Comparison of ENCODE assay signal across 23 mouse cellular contexts in genomic region chr4:137281273-137281672, GRCm38 (mm10). TPM values are rescaled to one million over a fixed set of nuclear protein-coding genes. Genes with fewer than 3 reads are reported as not detected.
DNase-seq lines count a peak whose midpoint lies in the region; ATAC-seq lines count a peak whose summit lies in the region.
"Had no signal": no experiment of that assay in that cellular context is flagged by ENCODE, and none has a peak within 500 bp of the region (broad histone marks: within the 10 kb centered on the region; RNA-seq: fewer than 3 reads in every experiment).

No protein-coding gene starts in this region.

- H3K27ac ChIP-seq in neural tube, embryonic 12.5 days, result no peak overlapping the region
- H3K27ac ChIP-seq in neural tube, embryonic 15.5 days (replicated peaks), result no peak overlapping the region
- peak overlapping the region; percentile 86 for H3K27ac ChIP-seq in stomach, embryonic 16.5 days (ENCODE audit: low read length)
- H3K27ac ChIP-seq: embryonic facial prominence, embryonic 10.5 days; embryonic facial prominence, embryonic 12.5 days; forebrain, embryonic 13.5 days; forebrain, embryonic 15.5 days had no signal

- WGBS in neural tube, embryonic 12.5 days, result 71% methylated on average over 3 of the region's 3 CpGs
- 70% methylated on average over 3 of the region's 3 CpGs for WGBS in neural tube, embryonic 15.5 days
- 57% methylated on average over 3 of the region's 3 CpGs for WGBS in stomach, embryonic 16.5 days

- no peaks in the 10 kb centered on the region for H3K9me3 ChIP-seq in neural tube, embryonic 12.5 days
- no peaks in the 10 kb centered on the region for H3K9me3 ChIP-seq in neural tube, embryonic 15.5 days (replicated peaks)
- H3K9me3 ChIP-seq in stomach, embryonic 16.5 days (replicated peaks; ENCODE audit: control insufficient read depth, low read length), result no peaks in the 10 kb centered on the region
- H3K9me3 ChIP-seq: embryonic facial prominence, embryonic 10.5 days; embryonic facial prominence, embryonic 12.5 days; forebrain, embryonic 13.5 days; forebrain, embryonic 15.5 days had no signal

- H3K27me3 ChIP-seq in neural tube, embryonic 12.5 days (replicated peaks), result peaks cover 31% of the 10 kb centered on the region
- H3K27me3 ChIP-seq in neural tube, embryonic 15.5 days (replicated peaks), result peaks cover 29% of the 10 kb centered on the region
- peaks cover 25% of the 10 kb centered on the region for H3K27me3 ChIP-seq in stomach, embryonic 16.5 days (ENCODE audit: control insufficient read depth, insufficient read depth, low read length)
- H3K27me3 ChIP-seq: Patski had no signal

- ATAC-seq in neural tube, embryonic 12.5 days (ENCODE audit: low FRiP score, low read depth), result no peak
- no peak for ATAC-seq in neural tube, embryonic 15.5 days (ENCODE audit: low FRiP score)
- no peak for ATAC-seq in stomach, embryonic 16.5 days (ENCODE audit: insufficient read depth, low FRiP score)
- ATAC-seq: activated CD4-positive, CD25-positive, alpha-beta regulatory T cell, adult 4 months; CD4-positive, CD25-positive, alpha-beta regulatory T cell, adult 4 months; forebrain, embryonic 13.5 days; forebrain, embryonic 15.5 days; forebrain, postnatal 0 days; Patski had no signal

- DNase-seq in adrenal gland, adult (ENCODE audit: inconsistent age in 2 of 2, low spot score in 1 of 2), result peak; percentile 51 to 79
- no peak for DNase-seq in adrenal gland, postnatal 4 days (ENCODE audit: low spot score in 2 of 2)
- DNase-seq: adrenal gland, adult 8-10 months; adrenal gland, postnatal 25 days; B cell, adult 2 months; cerebellum, adult 11-12 months; cerebellum, adult 2 months; cerebellum, adult 9-10 months; cerebellum, postnatal 10 days; cerebellum, postnatal 25 days; forebrain, postnatal 0 days had no signal

- no peaks in the 10 kb centered on the region for H3K36me3 ChIP-seq in neural tube, embryonic 12.5 days
- no peaks in the 10 kb centered on the region for H3K36me3 ChIP-seq in neural tube, embryonic 15.5 days
- H3K36me3 ChIP-seq in stomach, embryonic 16.5 days (ENCODE audit: control insufficient read depth, insufficient read depth, low read length), result no peaks in the 10 kb centered on the region
- H3K36me3 ChIP-seq: embryonic facial prominence, embryonic 12.5 days; forebrain, embryonic 15.5 days; G1E had no signal

- H3K4me3 ChIP-seq in neural tube, embryonic 12.5 days, result no peak overlapping the region
- no peak overlapping the region for H3K4me3 ChIP-seq in neural tube, embryonic 15.5 days (replicated peaks)
- no peak overlapping the region for H3K4me3 ChIP-seq in stomach, embryonic 16.5 days (replicated peaks; ENCODE audit: low read length)
- H3K4me3 ChIP-seq: embryonic facial prominence, embryonic 10.5 days; embryonic facial prominence, embryonic 12.5 days; forebrain, embryonic 13.5 days; forebrain, embryonic 15.5 days had no signal

- H3K4me2 ChIP-seq in neural tube, embryonic 12.5 days (replicated peaks), result peak overlapping the region; percentile 2; the same call in 1 of the 2 replicates
- no peak overlapping the region for H3K4me2 ChIP-seq in neural tube, embryonic 15.5 days
- H3K4me2 ChIP-seq in stomach, embryonic 16.5 days (ENCODE audit: low read depth, low read length), result no peak overlapping the region
- H3K4me2 ChIP-seq: embryonic facial prominence, embryonic 12.5 days; forebrain, embryonic 13.5 days; forebrain, embryonic 15.5 days had no signal

- peaks cover 63% of the 10 kb centered on the region for H3K4me1 ChIP-seq in neural tube, embryonic 12.5 days
- peaks cover 45% of the 10 kb centered on the region for H3K4me1 ChIP-seq in neural tube, embryonic 15.5 days
- H3K4me1 ChIP-seq in stomach, embryonic 16.5 days (ENCODE audit: control insufficient read depth, insufficient read depth, low read length), result peaks cover 30% of the 10 kb centered on the region

- H3K9ac ChIP-seq in neural tube, embryonic 12.5 days, result no peak overlapping the region
- H3K9ac ChIP-seq in neural tube, embryonic 15.5 days (replicated peaks), result no peak overlapping the region
- 0 out of 2 replicates have a peak overlapping the region, but pooled peaks have one; percentile 29 for H3K9ac ChIP-seq in stomach, embryonic 16.5 days (ENCODE audit: low read length)
- H3K9ac ChIP-seq: embryonic facial prominence, embryonic 12.5 days; forebrain, embryonic 13.5 days; forebrain, embryonic 15.5 days; forebrain, postnatal 0 days had no signal

RNA-seq across cellular contexts. Expression of gene Wnt4, which starts 4.0 kb away (rescaled TPM):
- total RNA-seq in adrenal gland, postnatal 4 days (2021), result 10 to 100 TPM; 68.5 to 70.1 TPM
- polyA plus RNA-seq in neural tube, embryonic 12.5 days (2016; fragmentation: Nextera tagmentation; extraction: Ambion mirVana), result 16.1 and 17.4 TPM in 2 replicates
- 3.8 and 5.0 TPM in 2 replicates for polyA plus RNA-seq in neural tube, embryonic 15.5 days (2015; fragmentation: Nextera tagmentation; extraction: Ambion mirVana)
- polyA plus RNA-seq in stomach, embryonic 16.5 days (2015; fragmentation: Nextera tagmentation; extraction: Ambion mirVana), result 8.7 and 13.7 TPM in 2 replicates
- total RNA-seq: CH12.LX had no signal
- polyA plus RNA-seq: G1E had no signal

Comparison
In these comparisons a context has a peak if more than half of its experiments do, and no peak if none do; other contexts are left out.
1. DNase-seq: peak in adrenal gland, adult (2 of 2); none in adrenal gland, postnatal 4 days (0 of 2).